Mouse (Mus musculus): ENCODE data around the gene Ptpn12.
"Not testable (repeated sequence)": the region's sequence is repeated elsewhere in the genome, so short reads cannot be mapped to it uniquely, and the experiment has no call there.

Ptpn12 gene

DNA sequence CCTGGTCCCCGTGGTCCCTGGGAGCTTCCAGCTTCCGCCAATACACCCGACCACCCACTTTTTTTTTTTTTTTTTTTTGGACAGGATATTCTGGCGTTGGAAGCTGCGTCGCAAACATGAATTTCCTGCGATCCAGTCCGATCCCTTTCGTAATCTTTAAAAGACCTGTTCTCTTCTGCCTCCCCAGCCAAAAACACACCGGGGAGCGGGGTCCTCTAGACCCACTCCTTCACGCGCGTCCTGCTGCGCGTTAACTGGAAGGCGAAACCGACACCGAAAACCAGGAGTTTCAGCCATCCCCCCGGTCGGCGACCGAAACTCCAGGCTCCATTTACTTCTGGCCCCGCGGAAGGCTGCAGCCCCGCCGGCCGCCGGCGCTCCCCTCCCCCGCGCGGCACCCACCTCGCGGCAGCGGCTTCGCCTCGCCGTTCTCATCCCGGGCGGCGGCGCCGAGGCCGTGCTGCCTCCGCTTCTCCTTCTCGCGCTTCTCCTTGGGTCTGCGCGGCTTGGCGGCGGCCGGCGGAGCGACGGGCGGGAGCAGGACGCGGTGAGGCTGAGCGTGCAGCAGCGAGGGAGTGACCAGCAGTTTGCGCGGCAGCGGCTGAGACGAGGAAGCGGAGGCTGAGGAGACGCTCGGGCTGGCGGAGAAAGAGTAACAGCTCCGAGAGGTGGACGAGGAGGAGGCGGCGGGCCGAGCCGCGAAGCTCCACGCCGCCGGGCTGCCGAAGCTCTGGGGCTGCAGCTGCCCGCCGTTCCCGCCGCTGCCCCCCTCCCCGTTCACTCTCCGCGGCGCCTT is 104.7 kb downstream of the Ptpn12 start:
- DNase-seq = peak; percentile 75

DNA sequence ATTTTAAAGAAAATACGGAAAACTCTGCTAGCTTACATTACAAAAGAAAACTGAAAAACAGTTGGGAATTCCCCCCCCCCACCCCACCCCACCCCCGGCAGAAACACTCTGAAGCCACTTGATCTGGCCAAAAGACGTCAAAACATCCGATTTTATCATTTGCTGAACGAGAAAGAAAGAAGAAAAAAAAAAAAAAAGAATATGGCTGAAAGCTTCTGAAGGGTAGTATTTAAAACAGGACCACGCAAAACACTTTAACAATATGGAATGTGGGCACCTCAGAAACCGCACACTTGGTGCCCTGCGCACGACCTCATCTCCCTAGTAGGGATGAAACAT is 105.2 kb downstream of the Ptpn12 start:
- DNase-seq = no peak

DNA sequence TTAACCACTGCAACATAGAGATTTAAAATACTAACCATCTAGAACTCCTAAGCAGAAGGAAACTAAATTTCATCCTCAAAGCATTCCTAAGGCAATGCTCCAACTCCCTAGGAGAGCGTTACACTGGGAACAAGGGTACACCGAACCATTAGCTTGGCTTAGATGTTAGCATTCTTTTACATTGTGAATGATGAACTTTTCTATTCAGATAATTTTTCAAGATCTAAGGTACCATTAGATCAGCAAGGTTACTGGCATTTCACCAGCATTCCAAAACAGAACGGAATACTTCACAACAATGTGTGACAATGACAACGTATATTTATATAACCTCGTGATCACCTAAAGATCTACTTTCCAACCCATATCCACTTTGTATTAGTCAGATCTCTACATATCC is 105.6 kb downstream of the Ptpn12 start:
- no peak for DNase-seq

DNA sequence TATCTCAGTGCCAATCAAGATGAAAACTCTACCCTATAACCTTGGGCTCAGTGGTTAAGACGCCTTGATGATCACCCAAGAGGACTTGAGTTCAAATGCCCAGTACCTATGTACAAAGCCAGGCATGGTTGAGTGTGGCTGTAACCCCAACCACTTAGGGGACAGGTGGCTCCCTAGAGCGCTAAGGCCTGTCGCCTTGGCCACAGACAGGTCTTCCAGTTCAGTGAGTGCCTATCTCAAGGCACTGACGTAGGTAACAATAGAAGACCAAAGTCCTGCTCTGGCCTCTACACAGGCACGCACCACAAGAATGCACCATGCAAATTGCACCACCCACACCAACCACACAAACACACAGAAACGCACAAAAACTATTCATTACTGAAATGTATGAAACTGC is 108.8 kb downstream of the Ptpn12 start:
- DNase-seq = no peak

DNA sequence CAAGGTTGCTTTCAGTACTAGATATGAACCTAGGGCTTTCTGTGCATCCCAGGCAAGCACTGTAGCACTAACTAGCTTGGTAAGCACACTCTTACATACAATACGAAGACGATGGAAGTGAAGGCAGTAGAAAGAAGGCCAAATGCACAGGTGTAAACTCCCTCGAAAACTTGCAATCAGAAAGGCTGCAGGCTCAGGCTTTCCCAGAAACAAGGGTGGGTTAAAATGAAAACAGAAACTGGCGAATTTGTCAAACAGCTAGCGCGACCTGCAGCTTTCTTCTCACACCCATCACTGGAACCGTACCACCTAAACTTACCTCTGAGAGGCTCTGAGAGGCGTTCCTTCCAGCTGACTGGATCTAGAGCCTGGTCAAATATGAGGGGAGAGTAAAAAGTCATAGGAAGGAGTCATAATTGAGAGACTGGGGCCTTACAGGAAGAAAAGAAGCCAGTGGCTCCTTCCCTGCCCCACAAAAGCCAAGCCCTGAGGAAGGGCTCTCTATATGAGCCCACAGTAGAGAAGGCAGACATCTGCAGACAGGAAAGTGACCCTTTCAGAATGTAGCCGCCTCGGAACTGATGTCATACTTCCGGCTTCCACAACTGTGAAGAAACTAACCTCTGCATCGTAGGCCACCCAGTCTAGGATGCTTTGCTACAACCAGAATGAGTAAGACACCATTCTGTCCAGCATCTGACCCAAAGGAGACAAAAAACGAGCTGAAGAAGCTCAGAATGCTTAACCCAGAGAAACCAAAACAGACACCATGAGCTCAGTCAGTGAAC is 110.6 kb downstream of the Ptpn12 start:
- peak; percentile 43 for DNase-seq

DNA sequence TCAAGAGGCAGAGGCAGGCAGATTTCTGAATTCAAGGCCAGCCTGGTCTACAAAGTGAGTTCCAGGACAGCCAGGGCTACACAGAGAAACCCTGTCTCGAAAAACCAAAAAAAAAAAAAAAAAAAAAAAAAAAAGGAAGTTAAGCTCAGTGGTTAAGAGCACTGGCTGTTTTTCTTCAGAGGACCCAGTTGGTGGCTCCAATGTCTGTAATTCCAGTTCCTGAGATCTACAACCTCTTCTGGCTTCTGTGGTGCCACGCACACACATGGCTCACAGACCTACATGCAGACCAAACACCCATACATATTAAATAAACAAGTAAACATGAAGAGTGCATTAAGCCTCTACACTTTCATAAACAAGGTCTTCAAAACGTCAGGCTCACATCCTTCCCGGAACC is 111.9 kb downstream of the Ptpn12 start:
- DNase-seq = not testable (repeated sequence)

DNA sequence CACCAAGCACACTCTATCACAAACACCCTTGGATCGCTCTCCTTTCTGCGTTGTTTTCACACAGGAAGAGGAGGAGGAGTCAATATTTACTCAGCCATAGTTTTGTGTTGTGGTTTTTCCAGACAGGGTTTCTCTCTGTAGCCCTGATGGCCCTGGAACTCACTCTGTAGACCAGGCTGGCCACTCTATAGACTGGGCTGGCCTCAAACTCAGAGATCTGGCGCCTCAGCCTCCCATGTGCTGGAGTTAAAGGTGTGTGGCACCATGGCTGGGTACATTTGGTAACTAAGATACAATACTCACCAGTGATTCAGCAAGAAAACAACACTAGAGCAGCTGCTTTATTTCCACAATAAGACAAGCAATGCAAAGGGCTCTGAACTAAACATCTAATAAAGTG is 113.2 kb downstream of the Ptpn12 start:
- DNase-seq = no peak

DNA sequence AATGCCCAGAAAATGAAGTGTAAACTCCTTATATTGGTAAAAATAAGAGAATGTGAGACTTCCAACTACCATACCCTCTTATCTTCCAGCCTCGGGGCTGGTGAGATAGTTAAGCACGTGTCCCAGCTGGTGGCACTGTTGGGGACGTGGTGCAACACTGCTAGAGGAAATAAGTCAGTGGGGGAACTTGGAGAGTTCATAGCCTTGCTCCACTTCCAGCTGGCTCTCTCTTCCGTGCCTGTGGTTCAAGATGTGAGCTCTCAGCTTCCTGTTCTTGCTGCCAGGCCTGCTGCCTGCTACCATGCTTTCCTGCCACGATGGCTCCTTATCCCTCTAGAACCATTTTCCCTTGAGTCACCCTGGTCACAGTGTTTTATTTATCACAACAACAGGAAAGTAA is 114.5 kb downstream of the Ptpn12 start:
- DNase-seq = peak; percentile 26

DNA sequence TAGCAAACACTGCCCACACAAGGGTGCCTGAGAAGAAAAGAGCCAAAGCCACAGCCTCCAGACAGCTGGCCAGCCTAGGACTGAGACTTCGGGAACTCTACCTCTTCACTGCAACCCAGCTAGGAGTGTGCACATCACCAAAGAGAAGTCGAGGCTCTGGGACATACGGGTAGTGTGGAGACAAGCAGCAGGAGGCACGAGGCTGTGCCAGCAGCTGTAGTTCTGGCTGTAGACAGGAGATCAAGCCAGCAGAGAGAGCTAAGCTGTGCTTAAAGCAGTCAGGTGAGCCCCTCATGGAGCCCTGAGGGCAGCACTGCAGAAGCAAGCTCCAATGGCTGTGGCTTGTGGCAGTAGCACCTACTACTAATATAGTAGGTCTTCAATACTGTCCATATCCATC is 115.0 kb downstream of the Ptpn12 start:
- DNase-seq = no peak

DNA sequence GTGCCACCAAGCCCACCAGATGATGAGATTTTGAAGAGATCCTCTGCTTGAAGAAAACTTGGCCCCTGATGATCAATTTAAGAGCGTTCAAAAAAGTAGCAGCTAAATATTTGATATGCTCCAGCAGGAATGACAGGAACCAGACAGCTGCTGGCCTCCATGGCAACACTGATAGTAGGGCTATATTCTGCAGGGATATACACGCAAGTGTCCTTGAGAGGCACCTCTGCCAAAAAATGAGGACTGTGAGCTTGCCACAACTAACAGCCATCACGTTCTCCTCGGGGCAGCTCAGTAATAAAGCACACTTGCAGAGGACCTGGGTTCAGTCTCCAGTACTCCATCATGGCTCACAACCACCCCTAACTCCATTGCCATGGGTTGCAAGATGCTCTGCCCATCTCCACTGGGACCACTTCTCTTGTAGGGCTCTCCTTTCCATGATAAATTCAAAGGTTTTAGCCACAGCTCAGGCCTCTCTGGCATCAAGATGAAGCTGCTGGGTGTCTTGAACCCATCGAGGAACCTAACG is 115.6 kb downstream of the Ptpn12 start:
- DNase-seq = no peak

DNA sequence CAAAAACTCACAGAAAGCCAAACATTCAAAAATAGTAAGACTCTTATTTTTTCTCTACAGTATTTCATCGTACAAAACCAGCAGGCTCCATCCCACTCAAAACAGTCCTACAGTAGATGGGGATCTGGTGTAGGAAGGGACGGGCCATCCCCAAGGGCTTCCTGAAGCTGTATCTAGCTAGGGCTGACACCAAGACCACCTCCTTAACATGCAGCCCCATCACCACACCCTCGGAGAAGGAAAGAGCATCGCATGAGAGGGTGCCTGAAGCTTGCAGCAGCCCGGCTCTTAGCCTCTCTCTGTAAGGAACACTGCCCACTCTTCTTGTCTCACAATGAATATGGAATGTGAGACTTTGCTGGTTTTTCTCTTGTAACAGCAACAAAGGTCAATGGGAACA is 117.2 kb downstream of the Ptpn12 start:
- DNase-seq = no peak

Data from kidney, postnatal 10 days (tissue).